Mouse (Mus musculus) E14TG2a.4 (cell line): ENCODE data around the gene Sox5.

Source experiments
- H3K27me3 ChIP-seq: 2 replicates; pipeline ENCODE4 v1.6.1; 2014; ENCODE audit warnings: low read length, control low read depth; ENCODE audit not compliant: insufficient read depth
- H3K36me3 ChIP-seq: 2 replicates; pipeline ENCODE4 v1.6.1; 2014; ENCODE audit warnings: low read length, control low read depth; ENCODE audit not compliant: insufficient read depth
- H3K4me1 ChIP-seq: replicated peaks from 2 replicates; pipeline ENCODE4 v1.6.1; 2014; ENCODE audit warnings: low read depth, low read length, control low read depth
- H3K4me3 ChIP-seq: replicated peaks from 2 replicates; pipeline ENCODE4 v1.5.1; 2014; ENCODE audit warnings: mild to moderate bottlenecking, low read length
- H3K9me3 ChIP-seq: 2 replicates; pipeline ENCODE4 v1.6.1; 2014; ENCODE audit warnings: low read length, control low read depth
- CTCF ChIP-seq: conservative IDR thresholded peaks from 2 replicates; pipeline ENCODE4 v1.5.1; 2014; ENCODE audit warnings: low read length
- NANOG ChIP-seq: IDR thresholded peaks from 2 replicates; pipeline ENCODE4 v1.6.1; 2014; ENCODE audit warnings: borderline replicate concordance, low read length, mixed read lengths
- POU5F1 ChIP-seq: IDR thresholded peaks from 2 replicates; pipeline ENCODE4 v1.6.1; 2014; ENCODE audit warnings: low read length, borderline replicate concordance

The Sox5 gene

DNA sequence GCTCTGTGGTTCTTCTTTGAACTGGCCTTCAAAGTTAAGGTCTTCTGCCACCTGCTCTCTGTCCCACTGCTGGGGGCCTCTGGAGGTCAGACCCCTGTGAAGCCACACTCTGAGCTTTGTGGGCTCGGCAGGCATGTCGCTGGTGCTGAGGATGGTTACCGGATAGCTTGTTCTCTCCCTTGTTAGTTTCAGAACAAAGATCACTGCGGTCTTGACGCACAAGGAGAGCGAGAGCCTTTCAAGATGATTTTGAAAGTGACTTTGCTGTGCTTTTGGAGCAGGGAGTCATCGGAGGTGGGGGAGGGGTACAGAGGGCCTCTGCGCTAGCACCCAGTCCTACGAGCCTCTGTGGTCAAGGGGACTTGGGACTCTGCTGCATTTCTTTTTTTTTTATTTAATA, 240.5 kb downstream of the Sox5 start:
- TF ChIP-seq POU5F1: no peak
- TF ChIP-seq NANOG: no peak
- TF ChIP-seq CTCF: no peak
- Histone ChIP-seq H3K27me3 (no peaks in the 10 kb centered on the region), H3K9me3 (no peaks in the 10 kb centered on the region), H3K4me1 (no peaks in the 10 kb centered on the region), H3K4me3 (no peak overlapping the region), H3K36me3 (no peaks in the 10 kb centered on the region)

DNA sequence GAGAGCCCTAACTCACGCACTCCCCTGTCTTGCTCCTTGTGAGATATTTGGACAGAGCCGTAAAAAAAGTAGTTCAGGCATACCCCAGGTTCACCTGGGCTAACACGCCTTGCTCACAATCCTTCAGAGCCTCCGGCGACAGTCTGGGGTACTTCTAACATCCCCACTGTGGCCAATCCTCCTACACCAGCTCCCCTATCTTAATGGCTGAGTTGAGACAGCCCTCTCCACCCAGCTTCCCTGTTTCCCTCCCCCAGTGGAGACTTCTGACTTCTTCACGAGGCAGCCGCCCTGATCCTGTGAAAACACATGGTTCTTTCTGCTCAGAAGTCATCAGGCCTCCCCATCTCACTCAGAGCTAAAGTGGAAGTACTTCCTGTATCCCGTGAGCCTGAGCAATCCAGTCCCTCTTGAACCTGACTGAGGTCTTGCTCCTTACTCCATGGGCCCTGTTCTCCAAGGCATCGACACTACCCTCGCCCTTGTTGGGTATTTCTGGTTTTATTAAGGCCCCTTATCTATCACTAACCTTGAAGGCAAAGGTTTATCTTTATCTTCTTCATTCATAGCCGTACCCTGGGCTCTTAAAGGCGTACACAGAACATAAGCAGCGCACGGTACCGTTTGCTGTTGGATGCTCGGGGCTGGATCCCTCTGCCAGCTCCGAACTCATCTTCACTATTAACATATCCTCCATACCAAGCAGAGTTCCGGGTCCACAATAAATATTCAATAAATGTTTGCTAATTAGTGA, 242.2 kb downstream of the Sox5 start:
- Histone ChIP-seq H3K4me3 (no peak overlapping the region), H3K36me3 (no peaks in the 10 kb centered on the region), H3K9me3 (no peaks in the 10 kb centered on the region), H3K27me3 (no peaks in the 10 kb centered on the region), H3K4me1 (no peaks in the 10 kb centered on the region)
- no peak for TF ChIP-seq CTCF
- no peak for TF ChIP-seq POU5F1
- no peak for TF ChIP-seq NANOG

GRCm38 (mm10) chr6:144523479-144523878, 258.3 kb downstream of the Sox5 start:
- H3K27me3 ChIP-seq: peaks cover 9% of the 10 kb centered on the region
- peaks cover 7% of the 10 kb centered on the region for H3K4me1 ChIP-seq
- TF ChIP-seq POU5F1: no peak
- no peak for TF ChIP-seq CTCF
- no peak for TF ChIP-seq NANOG

GRCm38 (mm10) chr6:144518811-144519210, 263.0 kb downstream of the Sox5 start:
- Histone ChIP-seq H3K27me3 (peaks cover 9% of the 10 kb centered on the region), H3K4me1 (peaks cover 7% of the 10 kb centered on the region), H3K9me3 (no peaks in the 10 kb centered on the region), H3K4me3 (no peak overlapping the region), H3K36me3 (no peaks in the 10 kb centered on the region)
- no peak for TF ChIP-seq POU5F1
- no peak for TF ChIP-seq NANOG
- no peak for TF ChIP-seq CTCF

More at GRCm38 (mm10) chr6:144523479-144523878, 258.3 kb downstream of the Sox5 start:
- Histone ChIP-seq H3K9me3 (peaks cover 8% of the 10 kb centered on the region; the same call in 1 of the 2 replicates), H3K4me3 (no peak overlapping the region), H3K36me3 (no peaks in the 10 kb centered on the region)

DNA sequence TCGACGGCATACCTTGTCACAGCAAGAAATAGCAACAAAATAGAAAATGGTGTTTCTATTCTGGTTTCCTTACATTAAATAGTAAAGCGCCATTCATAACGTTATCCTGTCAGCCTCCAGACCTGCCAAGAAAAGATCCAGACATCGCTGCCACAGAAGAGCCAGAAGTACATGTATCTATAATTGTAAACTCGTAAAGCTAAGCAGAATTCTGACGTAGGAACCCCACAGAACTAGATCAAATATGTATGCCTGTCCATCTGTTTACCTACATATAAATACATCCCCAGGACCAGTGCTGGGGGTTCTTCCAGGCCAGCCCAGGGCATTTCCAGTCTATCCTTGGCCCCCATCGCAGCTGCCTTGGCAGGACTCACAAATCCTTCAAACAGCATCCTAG, 265.9 kb downstream of the Sox5 start:
- H3K36me3 ChIP-seq: no peaks in the 10 kb centered on the region
- H3K4me3 ChIP-seq: no peak overlapping the region
- TF ChIP-seq POU5F1: no peak
- TF ChIP-seq CTCF: no peak
- no peak for TF ChIP-seq NANOG
- no peaks in the 10 kb centered on the region for H3K4me1 ChIP-seq
- H3K9me3 ChIP-seq: no peaks in the 10 kb centered on the region
- H3K27me3 ChIP-seq: no peaks in the 10 kb centered on the region

DNA sequence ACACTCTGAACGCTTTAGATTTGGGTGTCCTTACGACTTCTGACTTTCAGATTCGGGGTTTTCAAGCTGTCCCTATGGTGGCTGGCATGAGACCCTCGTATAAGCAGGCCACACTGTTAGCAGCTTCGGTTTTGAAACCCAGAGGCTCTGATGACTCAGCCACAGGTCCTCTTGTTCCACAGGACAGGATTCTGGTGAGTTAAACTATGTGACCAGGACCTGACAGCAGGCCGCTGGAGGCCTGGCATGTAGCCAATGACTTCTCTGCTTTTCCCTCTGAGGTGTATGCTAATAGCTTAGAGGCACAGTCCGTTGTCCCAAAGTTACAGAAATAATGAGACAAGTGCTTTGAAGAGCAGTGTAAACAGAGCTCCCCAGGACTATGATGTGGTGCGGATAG, 268.0 kb downstream of the Sox5 start:
- no peaks in the 10 kb centered on the region for H3K9me3 ChIP-seq
- no peaks in the 10 kb centered on the region for H3K27me3 ChIP-seq
- no peak overlapping the region for H3K4me3 ChIP-seq
- no peaks in the 10 kb centered on the region for H3K36me3 ChIP-seq
- no peak for TF ChIP-seq CTCF
- TF ChIP-seq POU5F1: no peak
- TF ChIP-seq NANOG: no peak
- no peaks in the 10 kb centered on the region for H3K4me1 ChIP-seq

- H3K4me3 ChIP-seq: no peak overlapping the region
- no peaks in the 10 kb centered on the region for H3K36me3 ChIP-seq
- no peaks in the 10 kb centered on the region for H3K27me3 ChIP-seq
- TF ChIP-seq CTCF (no peak), POU5F1 (no peak), NANOG (no peak)
- H3K4me1 ChIP-seq: no peaks in the 10 kb centered on the region
- H3K9me3 ChIP-seq: no peaks in the 10 kb centered on the region
Measured at GRCm38 (mm10) chr6:144511925-144512324, 269.9 kb downstream of the Sox5 start.

- Histone ChIP-seq H3K4me1 (no peaks in the 10 kb centered on the region), H3K36me3 (no peaks in the 10 kb centered on the region), H3K27me3 (no peaks in the 10 kb centered on the region), H3K9me3 (no peaks in the 10 kb centered on the region), H3K4me3 (no peak overlapping the region)
- TF ChIP-seq POU5F1: no peak
- TF ChIP-seq NANOG: no peak
- no peak for TF ChIP-seq CTCF
Measured at GRCm38 (mm10) chr6:144510147-144510546, 271.6 kb downstream of the Sox5 start.

- peaks cover 3% of the 10 kb centered on the region; the same call in 1 of the 2 replicates for H3K9me3 ChIP-seq
- H3K4me3 ChIP-seq: no peak overlapping the region
- H3K27me3 ChIP-seq: no peaks in the 10 kb centered on the region
- no peaks in the 10 kb centered on the region for H3K4me1 ChIP-seq
- H3K36me3 ChIP-seq: no peaks in the 10 kb centered on the region
- no peak for TF ChIP-seq NANOG
- no peak for TF ChIP-seq CTCF
Measured at GRCm38 (mm10) chr6:144504197-144504551, 277.6 kb downstream of the Sox5 start.
